Mouse (Mus musculus): Measurements from ENCODE around the gene Syde1.
A peak's percentile ranks its signal among the peaks of the same experiment; 100 is the strongest.
"Not testable (repeated sequence)": the region's sequence is repeated elsewhere in the genome, so short reads cannot be mapped to it uniquely, and the experiment has no call there.

The Syde1 gene

GRCm38 (mm10) chr10:78591406-78592328 is at the start of gene Syde1:
TSS of gene Syde1 (minus strand) at chr10:78591964.
- peak; percentile 61 to 69 for DNase-seq (ENCODE audit: low spot score in 2 of 2)

GRCm38 (mm10) chr10:78632311-78632710 is 40.5 kb upstream of the Syde1 start:
- no peak for DNase-seq (ENCODE audit: low spot score in 2 of 2)

- no peak for DNase-seq (ENCODE audit: low spot score in 2 of 2)
Observed at GRCm38 (mm10) chr10:78630194-78630593, 38.4 kb upstream of the Syde1 start.

GRCm38 (mm10) chr10:78623143-78623542 is 31.4 kb upstream of the Syde1 start:
- DNase-seq (ENCODE audit: low spot score in 2 of 2) = not testable (repeated sequence)

DNA sequence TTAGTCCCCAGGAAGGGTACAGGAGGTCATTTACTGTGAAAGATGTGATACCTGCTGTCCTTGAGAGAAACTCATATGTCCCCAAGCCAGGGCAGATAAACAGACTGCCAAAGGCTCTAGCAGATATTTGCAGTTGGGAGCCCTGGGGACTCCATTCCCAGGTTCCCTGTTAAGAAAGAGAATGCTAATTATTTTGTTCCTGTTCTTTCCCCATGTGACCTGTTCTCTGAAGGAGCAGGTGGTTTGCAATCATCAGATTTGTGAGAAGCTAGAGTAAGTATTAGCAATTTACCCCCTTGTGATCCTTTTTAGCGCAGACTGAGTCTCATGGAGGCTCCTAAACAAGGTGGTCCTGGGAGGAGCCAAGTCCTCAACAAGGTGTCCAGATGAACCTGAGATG is 26.2 kb upstream of the Syde1 start, which contains the start of gene Olfr1357:
TSS of gene Olfr1357 (minus strand) at position 101 of the 400 bp plus-strand sequence.
- DNase-seq (ENCODE audit: low spot score in 2 of 2) = no peak

GRCm38 (mm10) chr10:78607602-78608001 is 15.8 kb upstream of the Syde1 start:
- DNase-seq (ENCODE audit: low spot score in 2 of 2) = no peak

- DNase-seq (ENCODE audit: low spot score in 2 of 2) = no peak
Observed at GRCm38 (mm10) chr10:78605080-78605479, 13.3 kb upstream of the Syde1 start.

- DNase-seq (ENCODE audit: low spot score in 2 of 2) = no peak
Observed at GRCm38 (mm10) chr10:78599865-78600264, 8.1 kb upstream of the Syde1 start.

GRCm38 (mm10) chr10:78594566-78594965 is 2.8 kb upstream of the Syde1 start:
- no peak for DNase-seq (ENCODE audit: low spot score in 2 of 2)

DNA sequence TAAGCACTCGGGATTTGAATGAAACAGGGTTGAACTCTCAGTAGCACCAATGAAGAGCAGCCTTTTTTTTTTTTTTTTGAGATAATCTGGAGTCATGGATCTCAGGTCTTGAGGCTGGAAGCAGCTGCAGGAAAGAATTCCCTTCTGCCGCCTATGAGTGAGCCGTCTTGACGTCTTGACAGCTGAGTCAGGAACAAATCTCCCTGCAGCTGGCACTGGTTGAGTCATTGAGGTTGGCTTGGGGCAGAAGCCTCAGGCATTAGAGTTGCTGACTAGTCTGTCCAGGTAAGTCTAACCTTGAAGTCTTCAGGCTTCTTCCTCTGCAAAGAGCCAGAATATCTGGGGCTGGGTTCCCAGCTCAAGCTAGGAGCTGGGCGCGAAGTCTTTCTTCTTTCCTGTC is 2.4 kb upstream of the Syde1 start:
- DNase-seq (ENCODE audit: low spot score in 2 of 2) = no peak

GRCm38 (mm10) chr10:78593736-78594135 is 2.0 kb upstream of the Syde1 start:
- no peak for DNase-seq (ENCODE audit: low spot score in 2 of 2)

DNA sequence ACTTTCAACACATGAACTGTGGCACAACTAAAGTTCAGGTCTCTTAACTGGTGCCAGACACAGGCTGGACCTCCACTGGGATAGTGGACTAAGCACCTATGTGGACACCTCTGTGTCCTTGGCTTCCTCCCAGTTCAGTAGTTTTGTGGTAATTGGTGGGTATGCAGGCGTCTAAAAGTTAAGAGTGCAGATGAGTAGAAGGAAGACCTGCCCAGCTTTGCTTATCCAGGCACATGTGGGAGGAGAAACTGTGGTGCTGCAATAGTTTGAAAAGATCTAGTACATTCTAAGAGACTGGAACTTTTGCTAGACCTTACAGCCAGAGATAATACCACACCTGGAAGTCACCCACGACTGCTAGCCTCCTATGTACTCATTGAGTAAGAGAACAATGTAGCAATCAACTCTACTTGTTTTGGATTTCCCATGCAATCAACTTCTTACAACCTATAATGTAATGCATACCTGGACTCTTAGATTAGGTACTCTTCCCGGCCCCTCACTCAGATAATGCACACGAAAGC is 1.2 kb upstream of the Syde1 start:
- DNase-seq (ENCODE audit: low spot score in 2 of 2) = no peak

- peak; percentile 48 to 51 for DNase-seq (ENCODE audit: low spot score in 2 of 2)
Observed at GRCm38 (mm10) chr10:78590744-78591143, 1.0 kb downstream of the Syde1 start.

- no peak for DNase-seq (ENCODE audit: low spot score in 2 of 2)
Observed at GRCm38 (mm10) chr10:78589901-78590300, 1.9 kb downstream of the Syde1 start.

- no peak for DNase-seq (ENCODE audit: low spot score in 2 of 2)
Observed at GRCm38 (mm10) chr10:78589291-78589690, 2.5 kb downstream of the Syde1 start.

DNA sequence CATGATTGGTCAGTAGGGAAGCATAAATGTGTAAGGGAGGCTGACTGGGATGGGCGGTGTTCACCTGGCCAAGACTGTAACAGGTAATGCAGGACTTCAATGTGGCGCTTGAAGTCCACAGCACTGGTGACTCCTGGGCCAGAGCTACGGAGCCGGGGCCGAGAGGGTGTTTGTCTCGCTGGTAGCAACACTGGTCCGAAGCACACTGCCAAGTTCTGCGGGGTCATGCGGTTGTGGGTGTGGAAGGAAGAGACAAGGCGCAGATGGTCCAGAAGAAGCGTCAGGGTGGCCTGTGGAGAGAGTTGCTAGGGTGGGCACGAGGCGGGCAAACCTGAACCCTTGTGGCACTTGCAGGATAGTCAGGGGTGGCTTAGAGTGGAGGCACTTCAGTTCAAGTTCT is 5.7 kb downstream of the Syde1 start:
- DNase-seq (ENCODE audit: low spot score in 2 of 2) = no peak

GRCm38 (mm10) chr10:78585606-78586005 is 6.2 kb downstream of the Syde1 start:
- DNase-seq (ENCODE audit: low spot score in 2 of 2) = no peak

DNA sequence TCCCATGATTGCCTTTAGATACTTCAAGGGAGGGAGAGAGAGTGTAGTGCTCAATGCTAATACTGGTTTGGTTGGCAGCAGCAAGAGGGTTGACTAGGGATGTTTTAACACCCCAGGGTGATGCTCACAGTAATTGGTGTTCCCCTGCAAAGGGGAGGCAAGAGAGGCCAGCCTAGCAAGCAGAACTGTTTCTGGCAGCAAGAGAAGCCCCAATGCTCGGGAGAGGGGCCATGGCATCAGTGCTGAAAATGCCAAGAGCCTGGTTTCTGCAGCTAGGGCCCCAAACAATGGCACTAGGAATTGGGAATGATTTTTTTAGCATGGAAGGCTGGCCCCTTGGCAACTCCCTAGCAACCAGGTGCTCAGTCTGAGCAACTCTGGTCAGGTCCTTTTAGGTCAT is 6.8 kb downstream of the Syde1 start:
- DNase-seq (ENCODE audit: low spot score in 2 of 2) = no peak

DNA sequence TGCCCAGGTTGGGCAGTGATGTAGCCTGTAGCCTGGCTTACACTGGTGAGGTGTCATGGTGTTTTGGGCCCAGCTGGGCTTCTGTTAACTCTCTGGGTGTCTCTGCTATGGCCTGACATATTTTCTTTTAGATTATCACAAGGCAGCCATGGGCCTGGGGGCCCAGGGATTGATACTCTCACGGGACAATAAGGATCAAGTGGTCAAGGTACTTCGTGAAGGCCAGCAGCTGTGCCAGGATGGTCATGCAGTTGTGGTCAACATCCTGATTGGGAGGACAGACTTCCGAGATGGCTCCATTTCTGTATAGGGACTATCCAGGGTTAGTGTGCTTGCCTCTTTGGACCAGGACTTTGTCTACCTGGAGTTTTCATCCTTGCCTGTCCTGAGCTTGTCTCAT is 7.8 kb downstream of the Syde1 start:
- DNase-seq (ENCODE audit: low spot score in 2 of 2) = no peak

DNA sequence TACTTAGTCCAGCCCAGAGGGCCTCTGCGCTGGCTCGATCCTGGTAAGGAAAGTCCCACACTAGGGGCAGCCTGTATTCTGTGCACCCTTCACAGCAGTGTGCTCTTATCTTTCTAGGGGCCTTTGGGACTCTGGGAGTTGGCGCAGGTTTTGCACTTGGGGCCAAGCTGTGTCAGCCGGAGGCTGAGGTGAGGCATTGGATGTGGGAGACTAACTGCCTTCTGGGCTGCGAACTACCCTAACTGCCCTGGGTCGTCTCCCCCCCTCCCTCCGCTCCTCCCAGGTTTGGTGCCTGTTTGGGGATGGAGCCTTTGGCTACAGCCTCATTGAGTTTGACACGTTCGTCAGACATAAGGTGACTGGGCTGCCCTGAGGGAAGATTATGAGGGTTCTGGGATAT is 8.4 kb downstream of the Syde1 start:
- no peak for DNase-seq (ENCODE audit: low spot score in 2 of 2)

DNA sequence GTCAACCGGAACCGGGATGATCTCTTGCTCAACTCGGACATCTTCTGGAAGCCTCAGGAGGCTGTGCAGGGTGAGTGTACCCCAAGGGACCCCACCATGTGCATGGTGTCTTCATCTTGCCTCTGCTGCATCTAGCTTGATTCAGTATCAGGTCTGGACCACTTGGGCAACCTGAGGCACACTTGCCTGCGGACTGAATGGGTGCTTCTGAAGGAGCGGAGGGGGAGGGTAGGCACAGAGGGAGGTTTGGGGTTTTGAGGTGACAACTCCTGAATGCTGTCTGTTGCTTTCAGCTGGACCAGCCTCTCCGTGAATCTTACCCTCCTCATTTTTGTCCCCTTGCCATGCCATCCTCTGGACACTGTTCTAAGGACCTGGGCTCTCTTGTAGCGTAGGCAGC is 10.6 kb downstream of the Syde1 start:
- DNase-seq (ENCODE audit: low spot score in 2 of 2) = no peak

DNA sequence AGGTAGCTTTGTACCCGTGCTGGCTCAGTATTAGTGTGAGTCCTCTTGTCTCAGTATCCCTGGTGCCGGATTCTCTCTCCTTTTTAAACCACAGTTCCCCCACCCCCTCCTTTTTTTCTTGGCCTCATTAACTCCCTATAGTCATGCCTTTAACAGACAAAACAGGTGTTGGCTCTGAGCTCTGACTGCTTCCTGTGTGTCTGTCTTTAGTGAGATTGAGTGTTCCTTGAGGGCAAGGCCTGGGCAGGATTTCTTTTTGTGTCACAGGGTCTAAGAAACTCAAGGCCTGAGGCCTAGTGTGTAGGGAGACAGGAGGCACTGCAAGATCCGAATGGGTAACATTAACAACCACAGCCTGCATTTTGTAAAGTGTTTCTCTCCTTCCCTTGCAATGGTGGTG is 13.6 kb downstream of the Syde1 start:
- no peak for DNase-seq (ENCODE audit: low spot score in 2 of 2)

GRCm38 (mm10) chr10:78576435-78577184 is 15.2 kb downstream of the Syde1 start:
- no peak for DNase-seq (ENCODE audit: low spot score in 2 of 2)

Measured in heart, adult 9 months (tissue).